Mouse (Mus musculus) retina, postnatal 7 days (tissue): ENCODE measurements around the gene Tk1.

ENCODE experiments used
- DNase-seq: peaks from one replicate; pipeline ENCODE4 v3.0.0-alpha.2; 2012; ENCODE audit warnings: low read depth, low spot score

Tk1 gene

DNA sequence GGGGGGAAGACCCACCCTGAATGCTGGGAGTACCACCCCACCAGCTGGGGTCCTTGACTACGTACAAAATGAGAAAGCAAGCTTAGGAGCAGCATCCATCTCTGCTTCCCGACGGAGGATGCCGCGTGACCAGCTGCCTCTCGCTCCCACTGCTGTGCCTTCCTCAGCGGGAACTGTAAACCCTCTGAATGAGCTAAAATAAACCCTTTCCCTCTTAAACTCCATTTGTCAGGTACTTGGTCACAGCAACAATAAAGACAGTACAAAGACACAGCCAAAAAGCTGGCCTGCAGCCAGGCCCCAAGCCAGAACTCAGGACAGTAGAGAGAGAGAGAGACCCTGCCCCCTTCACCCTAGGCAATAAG is 56.2 kb downstream of the Tk1 start:
- DNase-seq, result no peak

DNA sequence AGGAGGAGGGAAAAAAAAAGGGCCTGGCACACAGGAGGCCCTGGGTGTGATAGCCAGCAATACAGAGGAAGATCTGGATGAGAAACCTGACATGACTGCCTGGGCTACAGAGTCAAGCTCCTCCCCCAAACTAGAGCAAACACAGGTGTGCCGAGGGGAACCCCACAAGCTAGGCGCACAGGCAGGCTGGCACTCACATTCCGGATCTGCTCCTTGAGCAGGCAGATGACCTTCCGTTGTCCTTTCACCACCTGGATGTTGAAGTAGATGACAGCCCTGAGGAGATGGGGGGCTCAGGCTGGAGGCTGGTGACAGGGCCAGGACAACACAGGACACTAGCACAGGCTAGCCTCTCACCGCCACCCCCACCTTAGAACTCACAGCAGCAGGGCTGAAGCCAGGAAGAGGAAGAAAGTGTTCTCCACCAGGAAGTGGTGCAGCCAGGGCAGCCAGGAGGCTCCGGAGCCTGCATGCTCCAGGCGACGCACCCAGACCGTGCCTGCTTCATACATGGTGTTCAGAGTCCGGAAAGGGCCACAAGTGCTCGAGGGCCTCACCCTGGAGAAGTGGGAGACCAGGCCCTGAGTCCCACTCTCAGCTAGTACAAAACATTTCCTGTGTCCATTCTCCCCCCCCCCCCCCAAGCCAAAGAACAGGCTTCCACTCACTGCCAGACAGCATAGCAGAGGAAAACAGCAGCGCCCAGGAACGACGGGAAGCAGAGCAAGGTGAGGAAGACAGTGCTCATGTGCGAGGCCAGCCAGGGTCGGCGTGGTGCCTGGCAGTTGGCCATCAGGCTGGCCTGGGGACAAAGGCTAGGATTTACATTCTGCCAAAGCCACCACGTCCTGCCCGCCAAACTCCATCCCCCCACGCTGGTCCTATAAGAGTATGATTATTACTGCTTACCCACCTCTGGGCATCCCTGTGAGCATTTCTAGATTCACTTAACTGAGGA is 56.9 kb downstream of the Tk1 start:
- DNase-seq, result no peak

DNA sequence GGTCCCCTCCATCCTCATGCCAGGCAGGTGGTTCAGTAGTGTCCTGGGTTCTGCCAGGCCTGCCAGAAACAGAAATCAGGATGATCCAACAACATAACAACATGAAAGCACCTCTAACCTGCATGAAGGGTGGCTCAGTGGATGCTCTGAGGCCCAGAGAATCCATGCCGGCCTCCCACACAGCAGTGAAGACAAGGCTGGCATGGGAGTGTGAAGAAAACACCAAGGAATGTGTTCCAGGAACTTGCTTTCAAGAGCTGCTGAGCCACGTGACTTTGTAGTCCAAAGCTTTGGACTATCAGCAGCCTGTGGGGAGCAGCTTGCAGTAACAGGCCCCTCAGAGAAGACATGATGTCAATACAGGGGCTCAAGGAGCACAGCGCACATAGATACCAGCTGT is 59.6 kb downstream of the Tk1 start:
- no peak for DNase-seq
